Mouse (Mus musculus) C2C12 (cell line): ENCODE results near the gene Psme1. TPM values are rescaled to one million over a fixed set of nuclear protein-coding genes. Genes with fewer than 3 reads are reported as not detected.
A peak's percentile ranks its signal among the peaks of the same experiment; 100 is the strongest.

Experiments
- H3K27me3 ChIP-seq: one replicate; pipeline ENCODE4 v1.6.1; 2011; ENCODE audit not compliant: control insufficient read depth, insufficient read depth, insufficient read length
- H3K36me3 ChIP-seq: one replicate; pipeline ENCODE4 v1.6.1; 2011; ENCODE audit not compliant: control insufficient read depth, insufficient read depth
- H3K4me3 ChIP-seq: one replicate; pipeline ENCODE4 v1.5.1; 2011; ENCODE audit warnings: mild to moderate bottlenecking, control low read depth; ENCODE audit not compliant: poor library complexity, insufficient read depth, severe bottlenecking
- H3K79me2 ChIP-seq: one replicate; pipeline ENCODE4 v1.6.1; 2011; ENCODE audit not compliant: control insufficient read depth, insufficient read depth
- H3K79me3 ChIP-seq: one replicate; pipeline ENCODE4 v1.6.1; 2011; ENCODE audit warnings: low read depth, control low read depth
- H3ac ChIP-seq: one replicate; pipeline ENCODE3; 2011; ENCODE audit warnings: low read depth; ENCODE audit not compliant: control insufficient read depth, insufficient read length
- CEBPB ChIP-seq: IDR thresholded peaks from one replicate; pipeline ENCODE4 v1.6.1; 2011; ENCODE audit warnings: low read depth, mild to moderate bottlenecking, control low read depth, moderate library complexity
- CTCF ChIP-seq: IDR thresholded peaks from one replicate; pipeline ENCODE4 v1.5.1; 2011; ENCODE audit not compliant: control insufficient read depth, insufficient read depth, insufficient read length
- FOSL1 ChIP-seq: IDR thresholded peaks from one replicate; pipeline ENCODE4 v1.8.0; 2011; ENCODE audit warnings: mild to moderate bottlenecking, low read length; ENCODE audit not compliant: poor library complexity, insufficient read depth, severe bottlenecking
- MAX ChIP-seq: IDR thresholded peaks from one replicate; pipeline ENCODE4 v1.6.1; 2011; ENCODE audit warnings: mild to moderate bottlenecking, control low read depth
- MYOD1 ChIP-seq: IDR thresholded peaks from one replicate; pipeline ENCODE4 v1.6.1; 2011; ENCODE audit warnings: low read depth; ENCODE audit not compliant: control insufficient read depth, insufficient read length
- MYOG ChIP-seq: IDR thresholded peaks from one replicate; pipeline ENCODE4 v1.6.1; 2011; ENCODE audit not compliant: control insufficient read depth, insufficient read length; ENCODE audit errors: extremely low read depth
- USF1 ChIP-seq: IDR thresholded peaks from one replicate; pipeline ENCODE4 v1.6.1; 2011; ENCODE audit warnings: low read depth, mild to moderate bottlenecking, control low read depth, moderate library complexity
- polyA plus RNA-seq: library from polyadenylated mRNA; unstranded; fragments of >200 nt; fragmentation: generic; extraction: Trizol; gene quantifications from one replicate; pipeline ENCODE4 v1.2.1, GENCODE M21; 2012; ENCODE audit warnings: missing spikeins

Psme1 gene
- polyA plus RNA-seq, 1 experiment = 63.7 TPM

GRCm38 (mm10) chr14:55575302-55575701, 2.6 kb upstream of the Psme1 start, which contains the start of gene Fitm1:
Fitm1 (plus strand) TSS chr14:55575617.
- Histone ChIP-seq H3K27me3 (no peaks in the 10 kb centered on the region), H3K36me3 (no peaks in the 10 kb centered on the region), H3K4me3 (no peak within 1 kb of the TSS), H3K79me2 (no peaks in the 10 kb centered on the region), H3K79me3 (no peaks in the 10 kb centered on the region), H3ac (no peak within 1 kb of the TSS)
- no peak for TF ChIP-seq MYOG
- no peak for TF ChIP-seq CEBPB
- no peak for TF ChIP-seq USF1
- no peak for TF ChIP-seq MYOD1
- no peak for TF ChIP-seq CTCF
- TF ChIP-seq MAX = no peak
- no peak for TF ChIP-seq FOSL1

DNA sequence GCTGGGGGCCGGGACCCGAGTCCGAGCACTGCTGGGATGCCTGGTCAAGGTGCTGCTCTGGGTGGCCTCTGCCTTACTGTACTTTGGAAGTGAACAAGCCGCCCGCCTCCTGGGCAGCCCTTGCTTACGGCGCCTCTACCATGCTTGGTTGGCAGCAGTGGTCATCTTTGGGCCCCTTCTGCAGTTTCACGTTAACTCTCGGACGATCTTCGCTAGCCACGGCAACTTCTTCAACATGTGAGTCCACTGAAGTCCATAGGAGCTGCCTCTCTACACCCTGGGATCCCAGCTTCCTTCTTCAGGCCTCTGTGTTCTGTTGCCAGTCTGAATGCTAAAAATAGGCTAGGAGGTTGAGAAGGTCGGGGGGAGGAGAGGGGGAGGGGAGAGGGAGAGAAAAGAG, 2.2 kb upstream of the Psme1 start:
- no peak for TF ChIP-seq FOSL1
- no peak for TF ChIP-seq USF1
- no peak for TF ChIP-seq CTCF
- TF ChIP-seq MYOD1 = no peak
- no peak for TF ChIP-seq CEBPB
- TF ChIP-seq MYOG = no peak
- no peak for TF ChIP-seq MAX
- no peak overlapping the region for H3ac ChIP-seq

DNA sequence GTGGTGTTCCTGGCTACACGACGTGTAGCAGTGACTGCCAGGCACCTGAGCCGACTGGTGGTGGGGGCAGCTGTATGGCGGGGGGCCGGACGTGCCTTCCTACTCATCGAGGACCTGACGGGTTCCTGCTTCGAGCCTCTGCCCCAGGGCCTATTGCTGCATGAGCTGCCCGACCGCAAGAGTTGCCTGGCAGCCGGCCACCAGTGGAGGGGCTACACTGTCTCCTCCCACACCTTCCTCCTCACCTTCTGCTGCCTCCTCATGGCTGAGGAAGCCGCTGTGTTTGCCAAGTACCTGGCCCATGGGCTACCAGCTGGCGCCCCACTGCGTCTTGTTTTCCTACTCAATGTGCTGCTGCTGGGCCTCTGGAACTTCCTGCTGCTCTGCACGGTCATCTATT, 1.5 kb upstream of the Psme1 start:
- Histone ChIP-seq H3K79me3 (no peaks in the 10 kb centered on the region), H3ac (no peak overlapping the region), H3K36me3 (peaks cover 2% of the 10 kb centered on the region), H3K27me3 (no peaks in the 10 kb centered on the region), H3K79me2 (no peaks in the 10 kb centered on the region), H3K4me3 (no peak overlapping the region)
- no peak for TF ChIP-seq USF1
- no peak for TF ChIP-seq CTCF
- TF ChIP-seq MYOG = no peak
- no peak for TF ChIP-seq MYOD1
- no peak for TF ChIP-seq FOSL1
- TF ChIP-seq CEBPB = no peak

More for the DNA sequence above, 2.2 kb upstream of the Psme1 start:
- H3K27me3 ChIP-seq = no peaks in the 10 kb centered on the region
- H3K79me2 ChIP-seq = no peaks in the 10 kb centered on the region
- no peak overlapping the region for H3K4me3 ChIP-seq
- H3K36me3 ChIP-seq = no peaks in the 10 kb centered on the region
- no peaks in the 10 kb centered on the region for H3K79me3 ChIP-seq

DNA sequence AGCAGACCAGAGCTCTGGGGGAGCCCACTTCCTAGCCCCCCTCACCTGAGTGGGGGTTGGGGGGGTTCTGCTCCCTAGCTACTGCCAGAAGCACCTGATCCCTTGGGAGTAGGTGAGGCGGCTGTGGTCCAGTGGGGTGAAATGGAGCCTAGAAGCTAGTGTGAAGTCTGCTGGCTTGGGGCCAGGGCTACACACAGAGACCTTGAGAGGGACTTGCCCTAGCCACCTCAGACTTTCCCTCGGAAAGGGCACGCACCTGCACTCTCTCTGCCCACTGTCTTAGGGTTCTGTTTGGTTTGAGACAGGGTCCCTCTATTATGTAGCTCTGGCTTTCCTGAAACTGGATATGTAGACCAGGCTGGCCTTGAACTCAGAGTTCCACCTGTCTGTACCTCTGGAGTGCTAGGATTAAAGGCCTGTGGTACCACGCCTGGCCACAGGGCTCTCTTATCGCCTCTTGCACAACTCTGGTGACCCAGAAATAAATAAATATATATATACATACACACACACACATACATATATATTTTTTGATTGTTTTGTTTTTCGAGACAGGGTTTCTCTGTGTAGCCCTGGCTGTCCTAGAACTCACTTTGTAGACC, 846 bp downstream of the Psme1 start:
- Histone ChIP-seq H3K4me3 (peak overlapping the region; percentile 61), H3ac (peak overlapping the region; percentile 78), H3K36me3 (peaks cover 3% of the 10 kb centered on the region), H3K79me2 (no peaks in the 10 kb centered on the region), H3K27me3 (no peaks in the 10 kb centered on the region), H3K79me3 (no peaks in the 10 kb centered on the region)
- TF ChIP-seq USF1 (no peak), FOSL1 (no peak), MYOD1 (no peak), CEBPB (peak; percentile 12)

GRCm38 (mm10) chr14:55579511-55580496, 1.9 kb downstream of the Psme1 start:
- H3K79me3 ChIP-seq = no peaks in the 10 kb centered on the region
- TF ChIP-seq CTCF (no peak), USF1 (no peak), MAX (no peak), CEBPB (no peak), MYOD1 (no peak), FOSL1 (no peak), MYOG (no peak)
- H3K79me2 ChIP-seq = no peaks in the 10 kb centered on the region
- H3K36me3 ChIP-seq = peaks cover 3% of the 10 kb centered on the region
- no peak overlapping the region for H3ac ChIP-seq
- H3K4me3 ChIP-seq = no peak overlapping the region
- no peaks in the 10 kb centered on the region for H3K27me3 ChIP-seq
